Mouse (Mus musculus) central nervous system, embryonic 11.5 days (tissue): ENCODE measurements around the gene Ino80d. TPM values are rescaled to one million over a fixed set of nuclear protein-coding genes. Genes with fewer than 3 reads are reported as not detected.

Experiments used
- polyA plus RNA-seq: library from polyadenylated mRNA; depleted of rRNA; stranded (reverse); fragments of >200 nt; gene quantifications from 2 replicates; pipeline ENCODE4 v1.2.3, GENCODE M21; 2012; rRNA removed

Ino80d gene
- polyA plus RNA-seq: 7.8 and 11.4 TPM in 2 replicates

DNA sequence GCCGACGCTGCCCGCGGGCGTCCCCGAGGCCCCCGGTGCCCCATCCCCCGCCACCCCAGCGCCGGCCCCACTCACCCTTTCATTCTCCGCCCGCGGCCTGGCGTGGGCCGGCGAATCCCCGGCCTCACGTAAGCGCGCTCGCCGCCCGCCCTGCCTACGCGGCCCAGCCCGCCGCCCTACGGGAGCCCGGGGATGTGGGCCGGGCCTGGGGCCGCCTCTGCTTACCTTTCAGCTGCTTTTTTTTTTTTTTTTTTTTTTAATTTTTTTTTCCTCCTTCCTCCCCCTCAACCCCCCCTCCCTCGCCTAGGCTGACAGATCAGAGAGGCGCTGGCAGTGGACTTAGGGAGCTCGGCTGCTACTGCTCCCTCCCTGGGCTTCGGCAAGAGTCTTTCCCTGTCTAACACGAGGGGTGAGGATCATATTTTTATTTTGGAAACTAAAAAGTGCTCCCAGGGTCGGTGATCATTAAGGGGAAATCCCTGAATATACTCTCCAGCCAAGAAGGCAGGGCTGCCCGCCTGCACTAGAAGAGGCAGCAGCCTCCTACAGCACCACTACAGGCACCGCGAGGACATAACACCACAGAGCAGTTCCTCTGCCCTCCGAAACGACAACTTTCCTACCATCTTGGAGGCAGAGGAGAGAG lies at the start of gene Ino80d:
TSS of gene Ino80d (minus strand) at position 532 of the 646 bp plus-strand sequence.

Other genes with a start within 250 kb of the Ino80d start
- gene Eef1b2, start 62.2 kb upstream of the Ino80d start, polyA plus RNA-seq: 1,067 and 1,818 TPM in 2 replicates
- 102 and 113 TPM in 2 replicates for gene Ndufs1, start 62.2 kb upstream of the Ino80d start, polyA plus RNA-seq
- gene Gpr1, start 99.9 kb upstream of the Ino80d start, polyA plus RNA-seq: 0.05 and 0.25 TPM in 2 replicates
- 6.0 and 10.4 TPM in 2 replicates for gene Zdbf2, start 158.6 kb upstream of the Ino80d start, polyA plus RNA-seq